Mouse (Mus musculus) embryonic facial prominence, embryonic 15.5 days (tissue): ENCODE data around the gene Nr2c1. TPM values are rescaled to one million over a fixed set of nuclear protein-coding genes. Genes with fewer than 3 reads are reported as not detected.

Source experiments
- ATAC-seq: fragments of 200-750 bp; cut with Nextera tagmentation; 2 replicates; pipeline ENCODE4 v1.8.0; 2017; ENCODE audit warnings: low read depth, moderate TSS enrichment; ENCODE audit not compliant: insufficient number of reproducible peaks, low FRiP score, low TSS enrichment
- H3K27ac ChIP-seq: fragments of 300-500 bp; sonication (generic); replicated peaks from 2 replicates; pipeline ENCODE4 v1.5.1; 2015; ENCODE audit warnings: mild to moderate bottlenecking, inconsistent platforms
- H3K27me3 ChIP-seq: fragments of 300-500 bp; sonication (generic); 2 replicates; pipeline ENCODE4 v1.6.1; 2015; ENCODE audit warnings: inconsistent platforms
- H3K36me3 ChIP-seq: fragments of 300-500 bp; sonication (generic); 2 replicates; pipeline ENCODE4 v1.6.1; 2015; ENCODE audit warnings: mild to moderate bottlenecking, inconsistent platforms
- H3K4me1 ChIP-seq: fragments of 300-500 bp; sonication (generic); 2 replicates; pipeline ENCODE4 v1.6.1; 2015; ENCODE audit warnings: inconsistent platforms
- H3K4me2 ChIP-seq: fragments of 300-500 bp; sonication (generic); replicated peaks from 2 replicates; pipeline ENCODE4 v1.6.1; 2015; ENCODE audit warnings: mild to moderate bottlenecking, inconsistent platforms
- H3K4me3 ChIP-seq: fragments of 300-500 bp; sonication (generic); replicated peaks from 2 replicates; pipeline ENCODE4 v1.5.1; 2015; ENCODE audit warnings: mild to moderate bottlenecking, inconsistent platforms
- H3K9ac ChIP-seq: fragments of 300-500 bp; sonication (generic); 2 replicates; pipeline ENCODE4 v1.6.1; 2015; ENCODE audit warnings: inconsistent platforms
- H3K9me3 ChIP-seq: fragments of 300-500 bp; sonication (generic); replicated peaks from 2 replicates; pipeline ENCODE4 v1.6.1; 2016; ENCODE audit warnings: inconsistent platforms
- WGBS: fragments of 180-500 bp; shearing (Covaris S2); methylation state at CpG from one replicate; pipeline ENCODE4 v1.1.7; 2015; 5-methylcytosine and 5-hydroxymethylcytosine counted together
- polyA plus RNA-seq: library from polyadenylated mRNA; unstranded; fragments of >200 nt; fragmentation: Nextera tagmentation; extraction: Ambion mirVana; gene quantifications from 2 replicates; pipeline ENCODE4 v1.2.1, GENCODE M21; 2015

The Nr2c1 gene
- polyA plus RNA-seq, 1 experiment from 2014 or later, result 8.1 TPM

DNA sequence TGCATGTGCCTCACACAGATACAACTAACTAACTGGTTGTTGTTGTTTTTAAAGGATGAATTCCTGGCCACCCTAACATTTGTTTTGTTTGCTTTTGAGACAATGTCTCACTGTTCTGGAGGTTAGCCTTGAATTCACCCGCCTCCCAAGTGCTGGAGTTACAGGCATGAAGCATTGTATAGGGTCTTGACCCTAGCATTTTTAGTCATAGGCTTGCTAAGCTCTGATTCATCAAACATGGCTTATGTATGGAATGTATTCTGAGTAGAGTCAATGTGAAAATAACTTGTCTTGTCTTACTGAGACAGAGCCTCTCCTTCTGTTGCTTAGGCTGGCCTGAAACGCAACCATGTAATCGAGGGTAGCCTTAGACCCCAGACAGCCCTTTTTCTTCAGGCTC is 29.9 kb upstream of the Nr2c1 start:
- H3K9me3 ChIP-seq, result no peaks in the 10 kb centered on the region
- peaks cover 4% of the 10 kb centered on the region for H3K4me1 ChIP-seq
- H3K36me3 ChIP-seq, result no peaks in the 10 kb centered on the region
- no peaks in the 10 kb centered on the region for H3K27me3 ChIP-seq
- H3K27ac ChIP-seq, result no peak overlapping the region
- no peak overlapping the region for H3K4me3 ChIP-seq
- no peak for ATAC-seq
- WGBS, result 89% methylated on average over 3 of the region's 3 CpGs
- no peak overlapping the region for H3K4me2 ChIP-seq
- H3K9ac ChIP-seq, result no peak overlapping the region

DNA sequence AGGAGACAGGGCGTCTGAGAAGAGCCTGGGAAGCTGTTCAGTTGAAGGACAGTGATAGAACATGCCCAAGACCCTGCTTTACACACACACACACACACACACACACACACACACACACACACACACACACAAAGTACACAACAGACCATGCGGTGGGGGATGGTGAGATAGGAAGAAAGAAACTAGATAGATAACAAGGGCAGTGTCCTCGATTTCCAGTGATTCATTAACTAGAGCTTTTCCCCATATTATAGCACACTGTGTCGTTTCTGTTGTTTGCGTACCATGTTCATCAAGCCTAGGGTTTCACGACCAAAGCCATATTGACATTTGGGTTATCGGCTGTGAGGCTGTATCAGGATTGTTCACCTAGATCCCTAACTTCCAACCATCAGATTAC is 28.8 kb upstream of the Nr2c1 start:
- Histone ChIP-seq H3K27ac (no peak overlapping the region), H3K4me2 (no peak overlapping the region), H3K36me3 (no peaks in the 10 kb centered on the region), H3K27me3 (no peaks in the 10 kb centered on the region), H3K9me3 (no peaks in the 10 kb centered on the region), H3K4me1 (peaks cover 4% of the 10 kb centered on the region), H3K4me3 (no peak overlapping the region), H3K9ac (no peak overlapping the region)
- no peak for ATAC-seq
- 89% methylated on average over 7 of the region's 7 CpGs for WGBS

DNA sequence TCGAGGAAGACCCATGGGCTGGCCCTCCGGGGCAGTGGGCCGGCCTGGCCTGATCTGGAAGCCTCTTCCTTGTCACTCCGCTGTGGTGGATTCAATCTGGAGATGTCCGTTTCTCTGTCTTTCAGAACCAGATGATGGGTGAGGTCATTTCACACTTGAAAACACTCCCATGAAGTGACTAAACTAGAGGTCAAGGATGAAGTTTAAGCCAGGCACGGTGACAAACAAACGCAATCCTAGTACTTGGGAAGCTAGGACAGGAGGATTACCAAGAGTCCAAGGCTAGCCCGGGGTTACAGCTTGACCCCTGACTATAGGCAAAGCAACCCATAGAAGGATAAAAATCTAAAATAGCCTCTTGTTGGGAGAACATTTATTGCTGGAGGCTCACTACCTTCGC is 27.1 kb upstream of the Nr2c1 start:
- Histone ChIP-seq H3K4me1 (peaks cover 4% of the 10 kb centered on the region), H3K9me3 (no peaks in the 10 kb centered on the region), H3K4me3 (no peak overlapping the region), H3K27me3 (no peaks in the 10 kb centered on the region), H3K36me3 (no peaks in the 10 kb centered on the region), H3K27ac (no peak overlapping the region), H3K9ac (no peak overlapping the region), H3K4me2 (no peak overlapping the region)
- ATAC-seq, result no peak
- WGBS, result 87% methylated on average over 9 of the region's 9 CpGs

GRCm38 (mm10) chr10:94122595-94122994 is 25.2 kb upstream of the Nr2c1 start:
- no peak overlapping the region for H3K4me3 ChIP-seq
- ATAC-seq, result no peak
- 93% methylated on average over 7 of the region's 7 CpGs for WGBS
- H3K4me1 ChIP-seq, result no peaks in the 10 kb centered on the region
- H3K27ac ChIP-seq, result no peak overlapping the region
- no peaks in the 10 kb centered on the region for H3K27me3 ChIP-seq
- no peaks in the 10 kb centered on the region for H3K9me3 ChIP-seq
- no peak overlapping the region for H3K4me2 ChIP-seq
- no peaks in the 10 kb centered on the region for H3K36me3 ChIP-seq
- H3K9ac ChIP-seq, result no peak overlapping the region

DNA sequence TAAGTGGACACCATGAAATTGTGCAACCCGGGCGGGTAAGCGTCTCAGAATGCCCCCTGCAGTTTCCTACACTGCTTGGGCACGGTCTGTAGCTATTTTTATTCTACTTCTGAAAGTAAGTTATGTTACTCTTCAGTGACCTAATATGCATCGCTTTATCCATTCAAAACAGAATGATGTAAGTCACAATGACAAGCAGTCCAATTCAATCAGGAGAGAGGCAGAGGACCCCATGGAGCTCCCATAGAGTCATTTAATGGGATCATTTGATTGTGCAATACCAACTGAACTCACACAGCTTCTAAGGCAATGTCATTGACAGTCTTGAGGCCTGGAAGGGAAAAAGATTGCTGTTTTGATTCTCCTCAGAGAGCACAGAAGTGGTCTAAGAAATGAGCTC is 24.2 kb upstream of the Nr2c1 start:
- H3K9ac ChIP-seq, result no peak overlapping the region
- H3K4me2 ChIP-seq, result no peak overlapping the region
- no peak for ATAC-seq
- no peaks in the 10 kb centered on the region for H3K9me3 ChIP-seq
- no peaks in the 10 kb centered on the region for H3K36me3 ChIP-seq
- H3K27ac ChIP-seq, result no peak overlapping the region
- H3K27me3 ChIP-seq, result no peaks in the 10 kb centered on the region
- H3K4me3 ChIP-seq, result no peak overlapping the region
- 84% methylated on average over 5 of the region's 5 CpGs for WGBS
- no peaks in the 10 kb centered on the region for H3K4me1 ChIP-seq

- Histone ChIP-seq H3K27ac (no peak overlapping the region), H3K9ac (no peak overlapping the region), H3K4me3 (no peak overlapping the region), H3K4me1 (0 out of 2 replicates have a peak, but pooled peaks cover 5% of the 10 kb centered on the region), H3K4me2 (no peak overlapping the region), H3K36me3 (no peaks in the 10 kb centered on the region), H3K27me3 (no peaks in the 10 kb centered on the region), H3K9me3 (no peaks in the 10 kb centered on the region)
- no peak for ATAC-seq
- WGBS, result 85% methylated on average over 5 of the region's 5 CpGs
These were observed 23.4 kb upstream of the Nr2c1 start for GRCm38 (mm10) chr10:94124376-94124775.

- ATAC-seq, result 0 out of 2 replicates have a peak, but pooled peaks have one; percentile 57
- H3K4me2 ChIP-seq, result no peak overlapping the region
- H3K27ac ChIP-seq, result 0 out of 2 replicates have a peak overlapping the region, but pooled peaks have one; percentile 25
- H3K4me1 ChIP-seq, result peaks cover 12% of the 10 kb centered on the region; the same call in 1 of the 2 replicates
- WGBS, result 44% methylated on average over 9 of the region's 9 CpGs
- no peaks in the 10 kb centered on the region for H3K27me3 ChIP-seq
- H3K4me3 ChIP-seq, result no peak overlapping the region
- H3K9me3 ChIP-seq, result no peaks in the 10 kb centered on the region
- H3K36me3 ChIP-seq, result no peaks in the 10 kb centered on the region
- no peak overlapping the region for H3K9ac ChIP-seq
These were observed 18.1 kb upstream of the Nr2c1 start for GRCm38 (mm10) chr10:94129680-94130119.

GRCm38 (mm10) chr10:94133081-94133480 is 14.7 kb upstream of the Nr2c1 start:
- Histone ChIP-seq H3K27me3 (no peaks in the 10 kb centered on the region), H3K27ac (no peak overlapping the region), H3K36me3 (no peaks in the 10 kb centered on the region), H3K4me3 (no peak overlapping the region), H3K4me2 (no peak overlapping the region), H3K9me3 (no peaks in the 10 kb centered on the region), H3K4me1 (peaks cover 12% of the 10 kb centered on the region; the same call in 1 of the 2 replicates), H3K9ac (no peak overlapping the region)
- WGBS, result 74% methylated on average over 8 of the region's 8 CpGs
- no peak for ATAC-seq

GRCm38 (mm10) chr10:94133674-94134073 is 14.1 kb upstream of the Nr2c1 start:
- ATAC-seq, result no peak
- H3K36me3 ChIP-seq, result no peaks in the 10 kb centered on the region
- H3K27ac ChIP-seq, result no peak overlapping the region
- H3K9me3 ChIP-seq, result no peaks in the 10 kb centered on the region
- 69% methylated on average over 7 of the region's 7 CpGs for WGBS
- H3K9ac ChIP-seq, result no peak overlapping the region
- no peaks in the 10 kb centered on the region for H3K27me3 ChIP-seq
- H3K4me3 ChIP-seq, result no peak overlapping the region
- peaks cover 12% of the 10 kb centered on the region; the same call in 1 of the 2 replicates for H3K4me1 ChIP-seq
- H3K4me2 ChIP-seq, result no peak overlapping the region

DNA sequence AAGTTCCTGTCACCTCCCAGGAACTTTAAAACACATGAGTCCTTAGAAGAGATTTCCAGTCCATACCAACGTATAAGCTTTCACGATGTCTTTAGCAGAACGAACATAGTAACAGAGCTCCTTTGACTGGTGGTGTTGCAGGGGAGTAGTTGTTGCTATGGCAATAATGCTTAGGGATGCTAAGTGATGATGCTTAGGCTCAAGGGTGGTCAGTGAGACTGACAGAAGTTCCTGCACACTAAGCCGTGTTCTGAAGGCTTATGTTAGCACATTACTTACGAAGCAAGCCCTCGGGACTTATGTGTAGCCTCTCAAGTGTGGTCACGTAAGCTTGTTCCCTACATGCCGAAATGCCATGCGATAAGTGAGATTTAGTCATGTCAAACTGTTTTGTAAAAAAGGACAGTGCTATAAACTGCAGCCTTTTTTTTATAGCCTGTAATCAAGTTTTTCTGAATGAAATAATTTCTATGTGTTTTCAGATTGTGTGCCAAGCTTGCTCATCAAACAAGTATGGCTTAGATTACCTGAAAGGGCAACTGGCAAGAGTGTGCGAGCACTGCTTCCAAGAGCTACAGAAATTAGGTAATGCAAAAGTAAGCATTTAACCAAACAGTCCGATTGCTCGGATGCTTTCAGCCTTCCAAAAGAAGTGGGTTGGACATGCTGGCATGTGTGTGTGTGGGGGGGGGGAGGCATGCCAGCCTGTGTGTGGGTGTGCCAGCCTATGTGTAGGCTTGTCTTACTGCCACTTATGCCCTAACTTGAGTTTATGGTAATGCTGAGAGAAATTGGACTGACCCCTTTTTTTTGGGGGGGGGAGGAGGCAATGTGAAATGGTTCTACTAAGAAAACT is 13.1 kb upstream of the Nr2c1 start:
- Histone ChIP-seq H3K36me3 (no peaks in the 10 kb centered on the region; the same call in 1 of the 2 replicates), H3K4me1 (peaks cover 12% of the 10 kb centered on the region; the same call in 1 of the 2 replicates), H3K9me3 (no peaks in the 10 kb centered on the region), H3K4me3 (no peak overlapping the region), H3K9ac (no peak overlapping the region), H3K27ac (no peak overlapping the region), H3K4me2 (no peak overlapping the region), H3K27me3 (no peaks in the 10 kb centered on the region)
- WGBS, result 80% methylated on average over 12 of the region's 12 CpGs
- no peak for ATAC-seq

DNA sequence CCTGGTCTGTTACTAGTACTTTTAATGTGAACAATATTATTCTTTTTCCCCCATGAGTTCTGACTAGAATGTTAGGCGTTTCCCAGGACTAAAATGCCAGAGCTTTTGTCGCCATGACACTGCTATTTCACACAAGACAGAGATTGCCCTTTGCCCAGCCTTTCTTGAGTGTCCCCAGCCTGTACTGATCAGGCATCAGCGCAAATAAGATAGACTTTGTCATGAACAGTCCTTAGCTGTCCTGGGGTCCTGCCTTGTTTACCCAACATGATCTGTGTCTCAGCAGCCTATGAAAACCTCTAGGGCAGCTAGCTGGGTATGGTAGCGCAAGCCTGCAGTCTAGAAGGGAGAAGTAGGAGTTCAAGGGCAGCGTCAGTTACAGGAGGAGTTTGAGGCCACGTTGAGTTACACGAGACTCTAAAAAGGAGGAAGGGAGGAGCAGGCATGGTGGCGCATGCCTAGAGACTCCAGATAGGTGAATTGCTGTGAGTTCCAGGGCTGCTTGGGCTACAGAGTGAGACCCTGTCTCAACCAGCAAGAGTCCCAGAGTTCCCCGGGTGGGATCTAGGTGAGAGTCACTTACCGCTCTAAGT is 8.8 kb upstream of the Nr2c1 start:
- H3K36me3 ChIP-seq, result no peaks in the 10 kb centered on the region; the same call in 1 of the 2 replicates
- no peak overlapping the region for H3K4me3 ChIP-seq
- H3K9me3 ChIP-seq, result no peaks in the 10 kb centered on the region
- H3K27me3 ChIP-seq, result no peaks in the 10 kb centered on the region
- no peak overlapping the region for H3K4me2 ChIP-seq
- peaks cover 28% of the 10 kb centered on the region for H3K4me1 ChIP-seq
- ATAC-seq, result no peak
- no peak overlapping the region for H3K27ac ChIP-seq
- H3K9ac ChIP-seq, result no peak overlapping the region
- WGBS, result 81% methylated on average over 10 of the region's 10 CpGs
